Mouse (Mus musculus) liver, embryonic 12.5 days (tissue): ENCODE measurements around the gene Dab2. TPM values are rescaled to one million over a fixed set of nuclear protein-coding genes. Genes with fewer than 3 reads are reported as not detected.

Experiments used
- polyA plus RNA-seq: library from polyadenylated mRNA; unstranded; fragments of >200 nt; fragmentation: Nextera tagmentation; extraction: Ambion mirVana; gene quantifications from 2 replicates; pipeline ENCODE4 v1.2.1, GENCODE M21; 2016

Dab2 gene
- polyA plus RNA-seq, 1 experiment from 2014 or later, result 17.1 TPM

Other genes with a start within 250 kb of the Dab2 start
- 0.10 and 0.25 TPM in 2 replicates for gene C9, start 145.5 kb downstream of the Dab2 start, polyA plus RNA-seq
- gene Fyb, start 223.1 kb downstream of the Dab2 start, polyA plus RNA-seq, result 32.2 and 36.7 TPM in 2 replicates